Mouse (Mus musculus) forebrain, embryonic 11.5 days (tissue): Measurements from ENCODE around the gene Usp16. TPM values are rescaled to one million over a fixed set of nuclear protein-coding genes. Genes with fewer than 3 reads are reported as not detected.

ENCODE experiments used
- ATAC-seq: fragments of 200-750 bp; cut with Nextera tagmentation; replicated peaks from 2 replicates; pipeline ENCODE4 v1.8.0; 2017; ENCODE audit warnings: moderate TSS enrichment; ENCODE audit not compliant: low FRiP score
- DNase-seq: peaks from one replicate; pipeline ENCODE4 v3.0.0-alpha.2; 2017; ENCODE audit warnings: low spot score
- H3K27ac ChIP-seq: fragments of 300-500 bp; sonication (generic); 2 replicates; pipeline ENCODE4 v1.5.1; 2014; ENCODE audit warnings: low read depth, low read length
- H3K27me3 ChIP-seq: fragments of 300-500 bp; sonication (generic); 2 replicates; pipeline ENCODE4 v1.6.1; 2014; ENCODE audit warnings: mild to moderate bottlenecking, low read length, mixed read lengths; ENCODE audit not compliant: control insufficient read depth, insufficient read depth
- H3K36me3 ChIP-seq: fragments of 300-500 bp; sonication (generic); 2 replicates; pipeline ENCODE4 v1.6.1; 2014; ENCODE audit warnings: mild to moderate bottlenecking, low read length, moderate library complexity, mixed read lengths; ENCODE audit not compliant: control insufficient read depth, insufficient read depth
- H3K4me1 ChIP-seq: fragments of 300-500 bp; sonication (generic); replicated peaks from 2 replicates; pipeline ENCODE4 v1.6.1; 2014; ENCODE audit warnings: low read length, mixed read lengths; ENCODE audit not compliant: control insufficient read depth, insufficient read depth
- H3K4me2 ChIP-seq: fragments of 300-500 bp; sonication (generic); 2 replicates; pipeline ENCODE4 v1.6.1; 2014; ENCODE audit warnings: low read depth, mild to moderate bottlenecking, low read length, moderate library complexity, mixed read lengths; ENCODE audit not compliant: severe bottlenecking
- H3K4me3 ChIP-seq: fragments of 300-500 bp; sonication (generic); 2 replicates; pipeline ENCODE4 v1.5.1; 2014; ENCODE audit warnings: low read depth, low read length
- H3K9ac ChIP-seq: fragments of 300-500 bp; sonication (generic); 2 replicates; pipeline ENCODE4 v1.6.1; 2014; ENCODE audit warnings: low read length
- H3K9me3 ChIP-seq: fragments of 300-500 bp; sonication (generic); 2 replicates; pipeline ENCODE4 v1.6.1; 2016; ENCODE audit warnings: low read length, mixed read lengths; ENCODE audit not compliant: control insufficient read depth
- WGBS: fragments of 180-500 bp; shearing (Covaris S2); extraction: QIAGEN DNeasy Blood & Tissue Kit; methylation state at CpG from one replicate; pipeline ENCODE4 v1.1.7; 2014; 5-methylcytosine and 5-hydroxymethylcytosine counted together
- polyA plus RNA-seq: library from polyadenylated mRNA; unstranded; fragments of >200 nt; fragmentation: Nextera tagmentation; extraction: Ambion mirVana; gene quantifications from 2 replicates; pipeline ENCODE4 v1.2.1, GENCODE M21; 2014

Usp16 gene
- polyA plus RNA-seq = 43.8 and 45.7 TPM in 2 replicates

GRCm38 (mm10) chr16:87454419-87455179, at the start of gene Usp16:
TSS of gene Usp16 (plus strand) at chr16:87454703.
- 8% methylated on average over 45 of the region's 45 CpGs for WGBS
- Histone ChIP-seq H3K4me2 (peak within 1 kb of the TSS; percentile 83), H3K36me3 (no peaks in the 10 kb centered on the region), H3K9ac (peak within 1 kb of the TSS; percentile 82), H3K4me3 (peak within 1 kb of the TSS; percentile 88), H3K27me3 (no peaks in the 10 kb centered on the region; the same call in 1 of the 2 replicates), H3K9me3 (no peaks in the 10 kb centered on the region), H3K4me1 (peaks cover 4% of the 10 kb centered on the region; the same call in 1 of the 2 replicates), H3K27ac (peak within 1 kb of the TSS; percentile 31; the same call in 1 of the 2 replicates)
- ATAC-seq = peak; percentile 98
- DNase-seq = peak; percentile 91

GRCm38 (mm10) chr16:87405001-87405400, 49.5 kb upstream of the Usp16 start:
- DNase-seq = no peak
- WGBS = 80% methylated on average over 3 of the region's 3 CpGs
- Histone ChIP-seq H3K9me3 (no peaks in the 10 kb centered on the region), H3K4me2 (no peak overlapping the region), H3K36me3 (peaks cover 6% of the 10 kb centered on the region; the same call in 1 of the 2 replicates), H3K9ac (no peak overlapping the region), H3K4me1 (no peaks in the 10 kb centered on the region), H3K4me3 (no peak overlapping the region), H3K27ac (no peak overlapping the region), H3K27me3 (no peaks in the 10 kb centered on the region)
- ATAC-seq = no peak; the same call in 1 of the 2 replicates

GRCm38 (mm10) chr16:87420662-87421061, 33.8 kb upstream of the Usp16 start:
- no peak for DNase-seq
- Histone ChIP-seq H3K4me2 (no peak overlapping the region), H3K36me3 (peaks cover 32% of the 10 kb centered on the region), H3K4me1 (no peaks in the 10 kb centered on the region), H3K27me3 (no peaks in the 10 kb centered on the region), H3K9me3 (peaks cover 7% of the 10 kb centered on the region; the same call in 1 of the 2 replicates), H3K9ac (no peak overlapping the region), H3K27ac (no peak overlapping the region), H3K4me3 (no peak overlapping the region)
- no peak for ATAC-seq
- WGBS = 94% methylated on average over 8 of the region's 8 CpGs

GRCm38 (mm10) chr16:87427516-87427915, 27.0 kb upstream of the Usp16 start:
- Histone ChIP-seq H3K27me3 (no peaks in the 10 kb centered on the region), H3K27ac (no peak overlapping the region), H3K4me1 (no peaks in the 10 kb centered on the region), H3K36me3 (peaks cover 7% of the 10 kb centered on the region), H3K9ac (no peak overlapping the region), H3K9me3 (no peaks in the 10 kb centered on the region), H3K4me2 (no peak overlapping the region), H3K4me3 (no peak overlapping the region)
- 93% methylated on average over 8 of the region's 8 CpGs for WGBS
- ATAC-seq (no peak), DNase-seq (no peak)

GRCm38 (mm10) chr16:87432033-87432814, 22.3 kb upstream of the Usp16 start, which contains the start of gene Ltn1:
TSS of gene Ltn1 (minus strand) at chr16:87432612.
- H3K27me3 ChIP-seq = no peaks in the 10 kb centered on the region
- no peaks in the 10 kb centered on the region for H3K36me3 ChIP-seq
- H3K27ac ChIP-seq = no peak within 1 kb of the TSS
- peak within 1 kb of the TSS; percentile 79 for H3K9ac ChIP-seq
- H3K4me3 ChIP-seq = peak within 1 kb of the TSS; percentile 82
- ATAC-seq (peak; percentile 99), DNase-seq (peak; percentile 98)
- WGBS = under 1% methylated on average over 56 of the region's 56 CpGs
- no peaks in the 10 kb centered on the region for H3K4me1 ChIP-seq
- H3K9me3 ChIP-seq = no peaks in the 10 kb centered on the region
- peak within 1 kb of the TSS; percentile 74 for H3K4me2 ChIP-seq

GRCm38 (mm10) chr16:87434266-87434665, 20.2 kb upstream of the Usp16 start:
- DNase-seq = no peak
- 94% methylated on average over 7 of the region's 7 CpGs for WGBS

GRCm38 (mm10) chr16:87434946-87435345, 19.6 kb upstream of the Usp16 start:
- Histone ChIP-seq H3K36me3 (no peaks in the 10 kb centered on the region), H3K27ac (no peak overlapping the region), H3K9me3 (no peaks in the 10 kb centered on the region), H3K9ac (no peak overlapping the region), H3K27me3 (no peaks in the 10 kb centered on the region), H3K4me3 (no peak overlapping the region), H3K4me2 (no peak overlapping the region), H3K4me1 (peaks cover 3% of the 10 kb centered on the region; the same call in 1 of the 2 replicates)
- DNase-seq = no peak
- no peak for ATAC-seq
- 89% methylated on average over 6 of the region's 6 CpGs for WGBS

More at GRCm38 (mm10) chr16:87434266-87434665, 20.2 kb upstream of the Usp16 start:
- no peak overlapping the region for H3K4me3 ChIP-seq
- H3K4me1 ChIP-seq = no peaks in the 10 kb centered on the region
- H3K36me3 ChIP-seq = no peaks in the 10 kb centered on the region
- no peak overlapping the region for H3K27ac ChIP-seq
- H3K27me3 ChIP-seq = no peaks in the 10 kb centered on the region
- H3K4me2 ChIP-seq = no peak overlapping the region
- ATAC-seq = no peak
- no peaks in the 10 kb centered on the region for H3K9me3 ChIP-seq
- H3K9ac ChIP-seq = no peak overlapping the region

GRCm38 (mm10) chr16:87435411-87436205, 18.9 kb upstream of the Usp16 start:
- no peak overlapping the region for H3K27ac ChIP-seq
- no peak for ATAC-seq
- peaks cover 3% of the 10 kb centered on the region; the same call in 1 of the 2 replicates for H3K4me1 ChIP-seq
- no peaks in the 10 kb centered on the region for H3K27me3 ChIP-seq
- H3K9me3 ChIP-seq = no peaks in the 10 kb centered on the region
- 83% methylated on average over 13 of the region's 13 CpGs for WGBS
- H3K36me3 ChIP-seq = no peaks in the 10 kb centered on the region
- no peak overlapping the region for H3K9ac ChIP-seq
- H3K4me3 ChIP-seq = no peak overlapping the region
- no peak for DNase-seq
- no peak overlapping the region for H3K4me2 ChIP-seq
